Mouse (Mus musculus): ENCODE measurements around the gene Hemgn. TPM values are rescaled to one million over a fixed set of nuclear protein-coding genes. Genes with fewer than 3 reads are reported as not detected.
A peak's percentile ranks its signal among the peaks of the same experiment; 100 is the strongest.

The Hemgn gene
- total RNA-seq (2014; rRNA removed) (not detected in 2 replicates), polyA plus RNA-seq (2015; fragmentation: Nextera tagmentation; extraction: Ambion mirVana) (not detected in 2 replicates)

DNA sequence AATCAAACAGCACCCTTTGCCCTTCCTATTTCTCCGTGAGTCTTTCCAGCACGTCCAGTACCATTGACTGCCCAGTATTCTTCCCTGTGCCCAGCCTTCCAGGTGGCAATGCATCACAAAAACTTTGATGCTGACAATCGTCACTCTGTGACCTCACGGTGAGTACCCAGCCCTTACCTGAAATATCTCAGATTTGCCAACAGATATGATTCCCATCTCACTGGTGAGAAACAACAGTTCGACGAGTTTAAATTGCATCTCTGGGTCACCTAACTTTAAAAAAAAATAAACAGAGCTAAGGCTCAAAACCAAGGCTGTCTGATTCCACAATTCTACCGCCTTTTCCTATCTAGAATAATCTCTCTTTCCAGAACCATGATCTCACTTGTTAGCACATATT, at the start of gene Hemgn:
TSS of gene Hemgn (minus strand) at position 101 of the 400 bp plus-strand sequence.
- Histone ChIP-seq H3K4me3 (ENCODE audit: low read depth, low read length) (no peak within 1 kb of the TSS), H3K9ac (replicated peaks; ENCODE audit: low read length, poor library complexity, severe bottlenecking) (no peak within 1 kb of the TSS), H3K4me1 (ENCODE audit: insufficient read depth, low read length) (no peaks in the 10 kb centered on the region), H3K36me3 (ENCODE audit: insufficient read depth, low read length) (no peaks in the 10 kb centered on the region), H3K27ac (ENCODE audit: low read depth, low read length) (no peak within 1 kb of the TSS), H3K9me3 (ENCODE audit: low read length) (no peaks in the 10 kb centered on the region), H3K27me3 (ENCODE audit: insufficient read depth, low read length) (no peaks in the 10 kb centered on the region), H3K4me2 (ENCODE audit: low read depth, low read length, poor library complexity, severe bottlenecking) (no peak within 1 kb of the TSS)
- 78% methylated on average over 7 of the region's 7 CpGs for WGBS
- no peak for TF ChIP-seq CTCF (IDR thresholded peaks at IDR 0.05)
- ATAC-seq (ENCODE audit: low FRiP score) (no peak), DNase-seq (ENCODE audit: low spot score) (no peak)

GRCm38 (mm10) chr4:46458411-46458810, 45.1 kb upstream of the Hemgn start:
- Histone ChIP-seq H3K36me3 (ENCODE audit: insufficient read depth, low read length) (no peaks in the 10 kb centered on the region; the same call in 1 of the 2 replicates), H3K4me2 (ENCODE audit: low read depth, low read length, poor library complexity, severe bottlenecking) (no peak overlapping the region), H3K27ac (ENCODE audit: low read depth, low read length) (no peak overlapping the region), H3K27me3 (ENCODE audit: insufficient read depth, low read length) (no peaks in the 10 kb centered on the region), H3K9ac (replicated peaks; ENCODE audit: low read length, poor library complexity, severe bottlenecking) (no peak overlapping the region), H3K9me3 (ENCODE audit: low read length) (no peaks in the 10 kb centered on the region), H3K4me1 (ENCODE audit: insufficient read depth, low read length) (no peaks in the 10 kb centered on the region), H3K4me3 (ENCODE audit: low read depth, low read length) (no peak overlapping the region)
- WGBS, result 92% methylated on average over 2 of the region's 2 CpGs
- ATAC-seq (ENCODE audit: low FRiP score) (no peak), DNase-seq (ENCODE audit: low spot score) (no peak)
- TF ChIP-seq CTCF (IDR thresholded peaks at IDR 0.05), result peak; percentile 26

GRCm38 (mm10) chr4:46457186-46457585, 43.9 kb upstream of the Hemgn start:
- no peaks in the 10 kb centered on the region for H3K4me1 ChIP-seq (ENCODE audit: insufficient read depth, low read length)
- no peaks in the 10 kb centered on the region for H3K27me3 ChIP-seq (ENCODE audit: insufficient read depth, low read length)
- WGBS, result 96% methylated on average over 3 of the region's 3 CpGs
- TF ChIP-seq CTCF (IDR thresholded peaks at IDR 0.05), result no peak
- no peak overlapping the region for H3K27ac ChIP-seq (ENCODE audit: low read depth, low read length)
- no peak overlapping the region for H3K4me3 ChIP-seq (ENCODE audit: low read depth, low read length)
- DNase-seq (ENCODE audit: low spot score) (no peak), ATAC-seq (ENCODE audit: low FRiP score) (no peak)
- no peaks in the 10 kb centered on the region for H3K9me3 ChIP-seq (ENCODE audit: low read length)
- H3K4me2 ChIP-seq (ENCODE audit: low read depth, low read length, poor library complexity, severe bottlenecking), result no peak overlapping the region
- H3K36me3 ChIP-seq (ENCODE audit: insufficient read depth, low read length), result no peaks in the 10 kb centered on the region; the same call in 1 of the 2 replicates
- H3K9ac ChIP-seq (replicated peaks; ENCODE audit: low read length, poor library complexity, severe bottlenecking), result no peak overlapping the region

- no peak for TF ChIP-seq CTCF (IDR thresholded peaks at IDR 0.05)
- H3K9ac ChIP-seq (replicated peaks; ENCODE audit: low read length, poor library complexity, severe bottlenecking), result no peak overlapping the region
- no peak overlapping the region for H3K4me3 ChIP-seq (ENCODE audit: low read depth, low read length)
- 95% methylated on average over 4 of the region's 4 CpGs for WGBS
- no peak overlapping the region for H3K4me2 ChIP-seq (ENCODE audit: low read depth, low read length, poor library complexity, severe bottlenecking)
- no peaks in the 10 kb centered on the region; the same call in 1 of the 2 replicates for H3K36me3 ChIP-seq (ENCODE audit: insufficient read depth, low read length)
- no peaks in the 10 kb centered on the region for H3K9me3 ChIP-seq (ENCODE audit: low read length)
- no peak for DNase-seq (ENCODE audit: low spot score)
- H3K27ac ChIP-seq (ENCODE audit: low read depth, low read length), result no peak overlapping the region
- no peaks in the 10 kb centered on the region for H3K4me1 ChIP-seq (ENCODE audit: insufficient read depth, low read length)
- no peaks in the 10 kb centered on the region for H3K27me3 ChIP-seq (ENCODE audit: insufficient read depth, low read length)
- no peak for ATAC-seq (ENCODE audit: low FRiP score)
Observed at GRCm38 (mm10) chr4:46456762-46457161, 43.5 kb upstream of the Hemgn start.

GRCm38 (mm10) chr4:46454097-46454864, 41.0 kb upstream of the Hemgn start:
- ATAC-seq (ENCODE audit: low FRiP score), result no peak
- no peak overlapping the region for H3K4me2 ChIP-seq (ENCODE audit: low read depth, low read length, poor library complexity, severe bottlenecking)
- no peak for TF ChIP-seq CTCF (IDR thresholded peaks at IDR 0.05)
- H3K9ac ChIP-seq (replicated peaks; ENCODE audit: low read length, poor library complexity, severe bottlenecking), result no peak overlapping the region
- no peak overlapping the region for H3K27ac ChIP-seq (ENCODE audit: low read depth, low read length)
- H3K4me3 ChIP-seq (ENCODE audit: low read depth, low read length), result no peak overlapping the region
- H3K4me1 ChIP-seq (ENCODE audit: insufficient read depth, low read length), result no peaks in the 10 kb centered on the region
- no peak for DNase-seq (ENCODE audit: low spot score)
- no peaks in the 10 kb centered on the region for H3K27me3 ChIP-seq (ENCODE audit: insufficient read depth, low read length)
- H3K9me3 ChIP-seq (ENCODE audit: low read length), result no peaks in the 10 kb centered on the region
- no peaks in the 10 kb centered on the region for H3K36me3 ChIP-seq (ENCODE audit: insufficient read depth, low read length)
- WGBS, result 77% methylated on average over 5 of the region's 5 CpGs

Data from midbrain, postnatal 0 days (tissue).